Mouse (Mus musculus) bone marrow, adult 2 months (tissue): Measurements from ENCODE around the gene Tnfaip1.

Experiments
- CTCF ChIP-seq: fragments of 200-500 bp; IDR thresholded peaks from 2 replicates; pipeline ENCODE4 v1.5.1; 2011; ENCODE audit warnings: low read length, control low read depth; ENCODE audit not compliant: control insufficient read depth, insufficient read depth
- POLR2A ChIP-seq: fragments of 200-500 bp; IDR thresholded peaks from 2 replicates; pipeline ENCODE4 v1.6.1; 2011; ENCODE audit warnings: low read depth, mild to moderate bottlenecking, control low read depth, low read length, borderline replicate concordance; ENCODE audit not compliant: control insufficient read depth

GRCm38 (mm10) chr11:78556070-78556469 lies 19.9 kb upstream of the Tnfaip1 start:
- TF ChIP-seq POLR2A (no peak), CTCF (no peak)
